Mouse (Mus musculus) granulocyte monocyte progenitor cell, adult 5-6 weeks (primary cell): ENCODE data around the gene Rslcan18. TPM values are rescaled to one million over a fixed set of nuclear protein-coding genes. Genes with fewer than 3 reads are reported as not detected.

Source experiments
- total RNA-seq, 2 experiments: library from RNA; stranded (forward) in 1 of 2; stranded (reverse) in 1 of 2; fragments of 200-712, 200-1000 nt in 1 of 2; fragments of >200 nt in 1 of 2; fragmentation: Nextera tagmentation in 1 of 2; gene quantifications; 2 replicates each; pipeline ENCODE4 v1.2.3; 2014 to 2017

The Rslcan18 gene
- total RNA-seq, 2 experiments from 2014 or later: 1.8 TPM; not detected in 1

Other genes with a start within 250 kb of the Rslcan18 start
- 1.7 and 1.9 TPM in 2 replicates for gene Gm10767, start 211.3 kb downstream of the Rslcan18 start, total RNA-seq (2014; fragmentation: Nextera tagmentation)
- gene Gm10767, start 211.3 kb downstream of the Rslcan18 start, total RNA-seq (2017): 0.78 and 0.98 TPM in 2 replicates
- gene Zfp712, start 55.1 kb downstream of the Rslcan18 start, total RNA-seq (2014; fragmentation: Nextera tagmentation): 3.4 and 3.9 TPM in 2 replicates
- 2.2 and 5.0 TPM in 2 replicates for gene Zfp712, start 55.1 kb downstream of the Rslcan18 start, total RNA-seq (2017)
- 0.37 and 4.0 TPM in 2 replicates for gene Zfp708, start 18.3 kb downstream of the Rslcan18 start, total RNA-seq (2014; fragmentation: Nextera tagmentation)
- 1.8 and 2.9 TPM in 2 replicates for gene Zfp708, start 18.3 kb downstream of the Rslcan18 start, total RNA-seq (2017)
- gene Gm28557, start 7.7 kb downstream of the Rslcan18 start, total RNA-seq (2014; fragmentation: Nextera tagmentation): 0.36 and 12.7 TPM in 2 replicates
- 1.4 and 3.2 TPM in 2 replicates for gene Gm28557, start 7.7 kb downstream of the Rslcan18 start, total RNA-seq (2017)
- gene Zfp759, start 5.4 kb upstream of the Rslcan18 start, total RNA-seq (2014; fragmentation: Nextera tagmentation): 3.4 and 4.0 TPM in 2 replicates
- gene Zfp759, start 5.4 kb upstream of the Rslcan18 start, total RNA-seq (2017): 8.4 and 13.4 TPM in 2 replicates
- gene Rsl1, start 56.9 kb upstream of the Rslcan18 start, total RNA-seq (2014; fragmentation: Nextera tagmentation): 3.7 and 6.4 TPM in 2 replicates
- 5.6 and 6.6 TPM in 2 replicates for gene Rsl1, start 56.9 kb upstream of the Rslcan18 start, total RNA-seq (2017)
- 6.7 and 8.0 TPM in 2 replicates for gene Zfp455, start 78.2 kb upstream of the Rslcan18 start, total RNA-seq (2014; fragmentation: Nextera tagmentation)
- 1.9 and 3.0 TPM in 2 replicates for gene Zfp455, start 78.2 kb upstream of the Rslcan18 start, total RNA-seq (2017)
- gene Zfp458, start 162.2 kb upstream of the Rslcan18 start, total RNA-seq (2014; fragmentation: Nextera tagmentation): 5.1 and 10.4 TPM in 2 replicates
- 2.1 and 5.2 TPM in 2 replicates for gene Zfp458, start 162.2 kb upstream of the Rslcan18 start, total RNA-seq (2017)
- gene Zfp457, start 190.2 kb upstream of the Rslcan18 start, total RNA-seq (2014; fragmentation: Nextera tagmentation): 1.3 and 5.7 TPM in 2 replicates
- gene Zfp457, start 190.2 kb upstream of the Rslcan18 start, total RNA-seq (2017): 1.7 and 1.8 TPM in 2 replicates
- gene Zfp595, start 216.3 kb upstream of the Rslcan18 start, total RNA-seq (2014; fragmentation: Nextera tagmentation): 6.9 and 10.0 TPM in 2 replicates
- gene Zfp595, start 216.3 kb upstream of the Rslcan18 start, total RNA-seq (2017): 4.4 and 8.9 TPM in 2 replicates
- gene Gm28044, start 244.3 kb upstream of the Rslcan18 start, total RNA-seq (2014; fragmentation: Nextera tagmentation): 4.3 TPM in 1 of 2 replicates, not detected in the other
- gene Gm28044, start 244.3 kb upstream of the Rslcan18 start, total RNA-seq (2017): 8.4 and 31.0 TPM in 2 replicates
- gene Zfp953, start 244.3 kb upstream of the Rslcan18 start, total RNA-seq (2014; fragmentation: Nextera tagmentation): 4.5 and 9.2 TPM in 2 replicates
- 6.3 and 9.2 TPM in 2 replicates for gene Zfp953, start 244.3 kb upstream of the Rslcan18 start, total RNA-seq (2017)